Mouse (Mus musculus): ENCODE measurements around the gene Ceacam12. TPM values are rescaled to one million over a fixed set of nuclear protein-coding genes. Genes with fewer than 3 reads are reported as not detected.
"Not testable (repeated sequence)": the region's sequence is repeated elsewhere in the genome, so short reads cannot be mapped to it uniquely, and the experiment has no call there.

Gene Ceacam12
- not detected for total RNA-seq (2021)
- long read RNA-seq, experiment 1: 0 reads
- long read RNA-seq, experiment 2: 0 reads

DNA sequence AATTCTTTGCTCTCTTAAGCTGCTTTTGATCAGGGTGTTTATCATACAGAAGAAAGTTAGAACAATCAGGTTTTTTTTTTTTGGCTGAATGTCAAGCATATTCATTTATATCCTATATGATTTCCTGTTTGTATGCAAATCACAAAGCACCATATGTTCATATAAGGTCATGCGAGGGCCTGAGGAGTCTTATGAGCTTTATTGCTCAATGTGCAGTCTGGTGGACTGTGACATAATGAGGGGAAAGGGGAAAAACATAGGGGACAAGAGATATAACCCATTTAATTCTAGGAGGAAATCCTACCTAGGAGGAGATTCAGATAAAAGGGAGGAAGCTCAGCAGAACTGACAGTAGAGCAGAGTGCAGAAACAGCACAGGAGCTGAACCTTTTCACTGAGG lies at the start of gene Ceacam12:
Ceacam12 (plus strand) TSS at position 301 of the 400 bp plus-strand sequence.
- intact Hi-C loops (cut with DNase I): no loop called here
- no peak for DNase-seq (ENCODE audit: low spot score in 2 of 2)

DNA sequence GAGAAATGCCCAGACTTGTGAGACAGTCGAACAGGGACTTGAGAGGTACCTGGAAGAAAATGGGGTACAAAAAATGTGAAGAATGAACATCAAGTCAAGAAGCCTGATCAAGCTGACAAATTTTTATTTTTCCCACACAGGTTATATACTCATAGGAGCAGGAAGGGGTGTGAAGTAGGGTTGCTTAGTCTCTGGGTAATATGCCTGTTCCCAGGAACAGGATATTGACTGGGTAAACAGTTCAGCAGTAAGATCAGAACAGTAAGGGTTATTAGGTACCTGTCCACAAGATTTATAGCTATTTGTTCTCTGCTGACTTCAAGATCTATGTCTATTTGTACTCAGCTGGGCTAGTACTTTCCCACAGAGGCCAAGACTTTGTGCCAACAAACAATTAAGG lies 8.1 kb downstream of the Ceacam12 start:
- intact Hi-C loops (cut with DNase I); DNase-seq (ENCODE audit: low spot score in 2 of 2): not testable (repeated sequence)

DNA sequence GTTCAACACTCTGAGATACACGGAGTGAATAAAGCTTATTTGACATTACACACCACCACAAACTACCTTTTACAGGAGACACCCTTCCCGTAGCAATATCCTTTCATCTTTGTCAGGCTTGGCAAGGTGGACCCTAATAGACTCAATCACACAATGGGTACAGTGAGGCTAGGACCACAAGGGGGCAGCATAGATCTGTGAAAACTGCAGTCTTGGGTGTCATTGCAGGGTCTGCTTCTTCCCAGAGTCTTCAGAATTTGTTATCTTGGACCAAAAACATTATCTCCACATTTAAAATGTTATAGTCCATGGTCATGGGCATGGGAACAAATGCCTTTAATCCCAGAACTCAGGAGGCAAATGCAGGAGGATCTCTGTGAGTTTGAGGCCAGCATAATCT lies 35.1 kb downstream of the Ceacam12 start:
- no peak for DNase-seq (ENCODE audit: low spot score in 2 of 2)
- intact Hi-C loops (cut with DNase I): no loop called here

Small RNA genes lying within 50 kb of the gene (microRNA-seq; reads per million reads assigned to microRNA genes)
- 0 reads per million in 2 experiments for gene Gm22414

Other genes with a start within 250 kb of the Ceacam12 start
- gene Gm5155, start 194.2 kb upstream of the Ceacam12 start, total RNA-seq (2021): not detected
- not detected for gene Ceacam11, start 93.8 kb upstream of the Ceacam12 start, total RNA-seq (2021)
- not detected for gene Ceacam13, start 56.0 kb upstream of the Ceacam12 start, total RNA-seq (2021)
- gene Igfl3, start 110.6 kb downstream of the Ceacam12 start, total RNA-seq (2021): not detected
- gene Mill1, start 179.4 kb downstream of the Ceacam12 start, total RNA-seq (2021): not detected